Mouse (Mus musculus): Measurements from ENCODE around the gene Inpp5d.

Inpp5d gene

DNA sequence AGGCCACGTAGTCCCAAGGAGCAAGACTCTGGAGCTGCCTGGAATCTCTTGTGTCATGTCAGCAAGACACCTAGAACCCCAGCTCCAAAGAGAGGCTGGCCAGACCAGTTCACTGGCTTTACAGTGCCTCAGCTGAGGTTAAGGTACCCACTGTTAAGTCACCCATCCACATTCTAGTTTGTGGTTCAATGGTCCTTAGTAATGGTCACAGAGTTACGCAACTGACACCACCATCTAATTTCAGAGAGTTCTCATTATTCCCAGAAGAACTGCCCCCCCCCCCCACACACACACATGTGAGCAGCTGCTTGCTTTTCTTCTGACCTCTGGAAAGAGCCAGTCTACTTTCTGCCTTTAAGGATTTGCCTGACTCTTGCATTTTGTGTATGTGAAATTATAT, 4.7 kb downstream of the Inpp5d start:
- no peak for DNase-seq (ENCODE audit: low spot score)

DNA sequence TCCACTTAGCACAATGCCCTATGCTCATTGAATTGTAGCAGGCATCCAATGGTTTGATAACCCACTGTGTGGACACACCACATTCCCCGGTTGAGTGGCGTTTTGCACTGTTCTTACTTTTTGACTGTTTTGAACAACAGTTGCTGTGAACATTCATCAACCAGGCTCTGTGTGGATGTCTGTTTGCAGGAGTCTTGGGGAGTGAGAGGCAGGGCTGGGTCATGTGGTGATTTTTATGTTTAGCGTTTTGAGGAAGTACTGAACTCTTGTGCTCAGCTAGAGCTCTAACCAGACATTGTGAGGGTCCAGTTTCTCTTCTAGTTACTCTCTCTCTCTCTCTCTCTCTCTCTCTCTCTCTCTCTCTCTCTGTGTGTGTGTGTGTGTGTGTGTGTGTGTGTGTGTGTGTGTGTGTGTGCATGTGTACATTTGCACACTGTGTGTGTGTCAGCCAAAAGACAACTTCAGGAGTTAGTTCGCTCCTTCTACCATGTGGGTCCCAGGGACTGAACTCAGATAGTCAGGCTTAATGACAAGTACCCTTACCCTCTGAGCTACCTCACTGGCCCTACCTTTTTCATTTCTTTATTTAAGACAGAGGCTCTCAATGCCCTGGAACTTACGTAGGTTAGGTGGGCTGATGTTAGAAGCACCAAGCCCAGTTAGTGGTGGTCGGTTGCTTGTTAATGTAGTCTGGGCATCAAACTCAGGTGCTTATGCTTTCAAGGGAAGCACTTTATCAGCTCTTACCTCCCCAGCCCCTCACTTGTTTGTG, 5.3 kb downstream of the Inpp5d start:
- DNase-seq (ENCODE audit: low spot score): no peak

GRCm38 (mm10) chr1:87626344-87626743, 6.2 kb downstream of the Inpp5d start:
- no peak for DNase-seq (ENCODE audit: low spot score)

GRCm38 (mm10) chr1:87628085-87628484, 8.0 kb downstream of the Inpp5d start:
- no peak for DNase-seq (ENCODE audit: low spot score)

- DNase-seq (ENCODE audit: low spot score): no peak
These were observed 11.5 kb downstream of the Inpp5d start for GRCm38 (mm10) chr1:87631584-87631983.

DNA sequence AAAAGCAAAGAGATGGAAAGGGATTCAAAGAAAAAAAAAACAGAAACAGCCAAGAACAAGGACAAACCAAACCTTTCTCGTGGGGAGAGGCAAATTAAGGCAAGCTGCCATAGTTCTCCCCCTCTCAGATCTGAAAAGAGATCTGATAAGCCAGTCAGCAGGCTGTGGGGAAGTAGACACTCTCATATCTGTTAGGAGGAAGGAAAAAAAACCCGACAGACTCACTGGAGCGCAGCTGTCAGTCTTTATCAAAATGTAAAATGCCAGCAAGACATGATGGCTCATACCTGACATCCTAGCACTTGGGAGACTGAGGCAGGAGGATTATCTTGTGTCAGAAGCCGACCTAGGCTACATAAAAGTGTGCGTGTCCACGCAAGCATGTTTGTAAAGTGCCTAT, 12.1 kb downstream of the Inpp5d start:
- DNase-seq (ENCODE audit: low spot score): no peak

DNA sequence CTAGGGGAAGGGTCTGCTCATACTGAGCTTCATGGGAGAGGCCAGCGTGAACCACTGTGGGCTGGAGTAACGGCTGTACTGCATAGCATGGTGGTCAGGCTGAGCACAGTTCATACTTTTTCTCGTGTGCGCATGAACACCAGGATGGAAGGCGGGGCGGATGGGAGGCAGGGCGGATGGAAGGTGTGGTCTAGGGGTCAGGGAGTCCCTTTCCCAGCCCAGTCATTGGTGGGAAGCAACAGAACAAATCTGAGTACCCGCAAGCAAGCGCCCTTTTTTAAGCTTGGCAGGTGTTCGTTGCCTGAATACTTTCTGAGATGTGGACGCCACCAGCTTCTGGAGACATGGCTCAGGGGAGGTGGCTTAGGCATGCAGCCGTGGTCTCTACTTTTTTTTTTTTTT, 16.6 kb downstream of the Inpp5d start:
- no peak for DNase-seq (ENCODE audit: low spot score)

DNA sequence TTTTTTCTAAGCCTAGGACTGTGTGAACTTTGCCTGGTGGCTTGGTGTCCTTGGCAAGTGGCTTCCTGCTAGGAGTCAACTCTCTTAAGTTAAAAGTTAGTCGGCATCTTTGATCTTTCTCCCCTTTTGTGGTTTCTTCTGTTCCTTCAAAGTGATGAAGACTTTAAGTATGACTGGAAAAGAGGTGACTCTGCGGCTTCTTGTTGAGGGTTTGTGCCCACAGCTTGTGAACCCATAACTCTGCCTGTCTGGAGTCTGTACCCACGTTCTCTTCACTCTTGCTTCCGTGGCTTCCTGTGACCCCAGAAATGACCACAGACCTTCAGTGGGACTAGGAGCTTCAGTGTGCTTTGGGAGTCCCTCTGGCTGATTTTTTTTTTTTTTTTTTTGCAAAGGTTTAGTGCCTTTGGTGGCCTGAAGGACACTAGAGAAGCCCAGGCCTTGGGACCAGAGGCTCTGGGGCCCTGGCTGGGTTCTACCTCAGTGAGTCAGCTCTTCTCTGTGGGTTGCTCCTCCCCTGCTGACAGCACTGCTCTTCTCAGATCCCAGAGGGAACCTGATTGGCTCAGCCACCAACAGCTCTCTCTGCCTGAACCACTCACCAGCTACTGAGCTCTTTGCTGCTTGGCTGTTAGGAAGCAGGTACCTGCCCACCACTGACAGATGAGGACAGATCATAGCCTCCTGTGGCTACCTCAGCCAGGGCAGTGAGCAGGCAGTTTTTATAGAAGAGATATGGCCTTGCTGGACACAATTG, 17.2 kb downstream of the Inpp5d start:
- no peak for DNase-seq (ENCODE audit: low spot score)

DNA sequence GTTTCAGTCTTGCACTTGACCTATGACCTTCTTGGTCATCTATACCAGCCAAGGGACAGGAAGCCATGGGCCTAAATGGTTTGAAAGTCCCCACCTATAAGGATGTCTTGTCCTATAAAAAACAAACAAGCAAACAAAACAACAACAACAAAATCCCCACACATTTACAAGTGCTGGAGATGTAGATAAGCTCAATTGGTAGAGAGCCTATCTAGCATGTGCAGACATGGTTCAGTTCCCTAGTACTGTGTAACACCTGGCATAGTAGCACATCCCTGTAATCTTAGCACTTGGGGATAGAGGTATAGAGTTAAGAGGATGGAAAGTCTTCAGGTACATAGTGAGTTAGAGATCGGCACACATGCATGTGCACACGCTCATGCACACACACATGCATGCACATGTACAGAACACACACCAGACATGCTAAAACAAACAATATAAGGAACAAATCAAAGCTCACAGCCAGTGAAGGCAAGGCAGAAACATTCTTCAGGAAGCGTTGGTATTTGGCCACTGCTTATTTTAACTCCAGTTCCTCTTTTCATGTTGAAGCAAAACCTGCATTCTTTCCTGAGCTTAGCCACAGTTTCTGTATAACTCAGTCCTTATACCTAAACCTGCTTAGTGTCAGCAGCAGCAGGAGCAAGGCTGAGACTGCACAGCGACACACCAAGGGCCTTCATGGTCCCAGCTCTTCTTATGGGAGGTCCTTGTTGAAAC, 17.9 kb downstream of the Inpp5d start:
- DNase-seq (ENCODE audit: low spot score): no peak

DNA sequence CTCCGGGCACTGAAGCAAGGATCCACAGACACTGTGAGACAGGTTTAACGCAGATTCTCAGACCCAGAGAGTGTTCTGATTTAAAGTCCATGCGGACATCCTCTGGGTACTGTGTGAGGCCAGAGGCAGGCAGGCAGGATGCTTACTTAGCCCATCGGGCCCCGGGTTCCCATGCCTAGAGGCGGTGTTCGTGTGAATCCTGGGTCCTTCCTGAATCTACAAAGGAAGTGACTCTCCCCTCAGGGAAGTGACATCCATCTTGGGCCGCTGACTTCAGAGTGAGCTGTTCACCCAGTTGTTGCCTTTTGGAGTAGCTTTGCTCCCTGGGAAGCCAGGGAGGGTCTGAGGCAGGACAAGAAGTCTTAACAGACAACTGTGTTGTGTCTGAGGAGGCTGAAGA, 19.6 kb downstream of the Inpp5d start:
- DNase-seq (ENCODE audit: low spot score): no peak

DNA sequence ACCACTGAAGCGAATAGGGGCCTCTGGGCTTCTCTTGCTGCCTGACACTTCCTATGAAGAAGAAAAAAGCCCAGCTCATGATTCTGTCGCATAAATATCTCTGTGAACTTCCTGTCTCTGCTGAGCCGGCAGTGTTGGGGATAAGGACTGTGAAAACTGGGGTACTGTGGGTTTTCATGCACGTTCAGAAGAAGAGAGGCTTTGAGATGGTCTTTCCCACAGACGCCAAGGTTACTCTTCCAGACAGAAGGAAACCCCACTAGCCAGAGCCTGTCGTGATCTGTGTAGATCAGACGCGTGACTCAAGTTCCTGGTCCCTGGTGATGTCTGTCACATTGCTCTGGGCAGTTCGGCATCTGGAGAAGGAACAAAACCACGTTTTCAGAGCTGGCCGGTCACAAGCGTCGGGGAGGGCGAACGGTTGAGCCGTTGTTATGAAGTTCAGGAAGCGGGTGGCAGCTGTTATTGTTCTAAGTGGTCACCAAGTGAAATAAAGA, 20.1 kb downstream of the Inpp5d start:
- no peak for DNase-seq (ENCODE audit: low spot score)

DNA sequence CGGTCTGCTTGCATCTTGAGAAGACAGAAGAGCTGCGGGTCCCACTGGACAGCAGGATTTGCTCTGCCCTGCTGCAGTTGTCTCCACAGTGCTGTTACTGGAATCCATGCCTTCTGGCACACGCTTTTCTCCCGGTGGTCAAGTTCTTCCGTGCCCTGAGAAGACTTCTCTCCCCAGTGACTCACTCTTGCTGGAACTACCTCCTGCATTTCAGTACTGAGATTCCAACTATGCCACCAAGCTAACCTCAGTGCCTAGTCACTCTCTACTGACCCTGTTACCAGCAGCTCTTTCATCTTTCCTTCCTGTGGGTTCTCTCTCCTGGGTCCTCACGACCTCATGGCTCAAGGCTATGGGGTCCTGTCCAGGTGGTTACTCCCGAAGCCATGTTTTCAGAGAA, 22.9 kb downstream of the Inpp5d start:
- DNase-seq (ENCODE audit: low spot score): no peak

DNA sequence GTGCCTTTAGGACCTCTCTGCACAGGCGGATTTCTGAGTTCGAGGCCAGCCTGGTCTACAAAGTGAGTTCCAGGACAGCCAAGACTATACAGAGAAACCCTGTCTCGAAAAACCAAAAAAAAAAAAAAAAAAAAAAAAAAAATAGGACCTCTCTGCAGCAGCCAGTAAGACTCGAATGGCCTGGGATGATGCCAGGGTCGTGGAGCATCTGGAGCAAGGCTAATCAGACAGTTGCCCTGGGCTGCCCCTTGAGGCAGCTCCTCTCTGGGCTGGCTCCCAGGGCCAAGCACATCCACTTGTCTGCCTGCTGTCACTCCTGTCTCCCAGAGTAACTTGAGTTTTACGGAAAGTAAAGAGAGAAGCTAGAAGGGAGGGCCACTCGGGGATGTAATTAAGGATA, 24.9 kb downstream of the Inpp5d start:
- no peak for DNase-seq (ENCODE audit: low spot score)

DNA sequence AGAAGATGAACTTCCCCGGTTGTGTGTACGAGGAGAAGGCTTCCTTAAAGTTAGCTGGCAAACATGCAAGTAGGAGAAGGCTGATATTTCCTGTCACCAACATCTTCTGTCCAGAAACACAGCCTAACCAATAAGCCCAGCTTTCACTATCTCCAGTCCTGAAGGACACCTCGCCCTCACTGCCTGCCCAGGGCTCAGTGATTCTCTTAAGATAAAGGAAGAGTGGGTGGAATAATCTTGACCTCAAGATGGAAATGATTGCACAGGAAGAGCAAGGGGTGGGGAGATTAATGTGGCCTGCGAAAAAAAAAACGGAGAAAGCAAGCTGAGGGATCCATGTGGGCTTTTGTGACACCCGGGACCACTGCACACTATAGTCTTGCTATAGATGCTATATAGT, 25.6 kb downstream of the Inpp5d start:
- no peak for DNase-seq (ENCODE audit: low spot score)

- no peak for DNase-seq (ENCODE audit: low spot score)
These were observed 27.7 kb downstream of the Inpp5d start for GRCm38 (mm10) chr1:87647820-87648219.

DNA sequence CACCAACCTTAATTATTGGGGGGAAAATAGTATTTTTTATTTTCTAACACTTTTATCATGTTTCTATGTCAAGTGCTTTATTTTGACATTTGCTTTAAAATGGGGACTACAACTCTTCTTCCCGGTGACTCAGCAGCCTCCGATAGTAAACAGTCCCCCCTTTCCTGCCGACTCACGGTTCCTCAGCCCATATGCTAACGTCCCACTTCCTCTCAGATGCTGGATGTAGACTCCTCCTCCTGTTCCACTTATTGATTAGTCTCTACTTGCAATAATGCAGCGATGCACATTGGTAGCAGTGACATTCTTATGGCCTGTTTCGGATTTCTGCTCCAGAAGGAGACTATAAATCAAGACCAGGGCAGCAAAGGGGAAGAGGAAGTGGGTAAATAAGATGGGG, 28.5 kb downstream of the Inpp5d start:
- DNase-seq (ENCODE audit: low spot score): no peak

GRCm38 (mm10) chr1:87649219-87649805, 29.2 kb downstream of the Inpp5d start:
- DNase-seq (ENCODE audit: low spot score): no peak

GRCm38 (mm10) chr1:87649958-87650474, 29.9 kb downstream of the Inpp5d start:
- DNase-seq (ENCODE audit: low spot score): no peak

DNA sequence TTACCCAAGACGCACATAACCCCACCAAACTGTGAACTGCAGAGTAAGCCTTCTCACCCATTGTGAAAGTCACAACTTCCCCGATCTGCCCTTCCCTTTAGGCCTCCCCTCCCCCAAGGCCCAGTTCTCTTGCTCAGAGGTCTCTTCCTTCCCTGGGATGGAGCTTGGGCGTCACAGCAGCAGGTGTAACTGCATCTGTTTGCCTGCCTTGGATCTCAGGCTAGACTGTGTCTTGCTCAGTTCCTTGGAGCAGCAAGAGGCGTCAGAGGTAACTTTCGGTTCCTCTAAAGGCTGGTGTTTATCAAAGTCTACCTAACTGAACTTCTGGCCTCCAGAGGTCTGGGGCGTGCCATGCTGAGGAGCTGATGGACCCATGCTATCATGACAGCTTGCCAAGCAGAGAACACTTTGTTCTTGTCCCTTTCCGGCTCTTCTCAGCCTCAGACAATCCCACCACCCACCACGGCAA, 30.5 kb downstream of the Inpp5d start:
- DNase-seq (ENCODE audit: low spot score): no peak

- no peak for DNase-seq (ENCODE audit: low spot score)
These were observed 31.3 kb downstream of the Inpp5d start for GRCm38 (mm10) chr1:87651436-87651835.

DNA sequence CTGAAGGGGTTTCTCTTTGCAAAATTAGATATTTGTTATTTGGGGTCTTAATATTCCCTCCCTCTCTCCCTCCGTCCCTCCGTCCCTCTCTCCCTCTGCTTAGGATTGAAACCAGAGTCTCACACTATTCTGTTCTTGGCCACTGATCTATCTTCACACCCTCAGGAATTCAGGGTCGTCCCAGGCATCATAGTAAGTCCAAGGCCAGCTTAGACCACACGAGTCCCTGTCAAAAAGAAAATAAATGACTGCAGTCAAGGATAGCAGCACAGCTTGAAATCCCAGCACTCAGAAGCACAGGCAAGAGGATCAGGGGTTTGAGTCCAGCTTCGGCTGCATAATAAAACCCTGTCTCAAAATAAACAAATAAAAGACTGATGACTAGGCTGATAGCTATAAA, 35.0 kb downstream of the Inpp5d start:
- DNase-seq (ENCODE audit: low spot score): no peak

- no peak for DNase-seq (ENCODE audit: low spot score)
These were observed 38.0 kb downstream of the Inpp5d start for GRCm38 (mm10) chr1:87658063-87658462.

Data from ovary, postnatal 10 days (tissue).